Mouse (Mus musculus) ovary, postnatal 10 days (tissue): ENCODE data around the gene Syt15.
"Not testable (repeated sequence)": the region's sequence is repeated elsewhere in the genome, so short reads cannot be mapped to it uniquely, and the experiment has no call there.

Experiments used
- DNase-seq: peaks from one replicate; pipeline ENCODE4 v3.0.0; 2022; ENCODE audit warnings: low spot score

Gene Syt15

DNA sequence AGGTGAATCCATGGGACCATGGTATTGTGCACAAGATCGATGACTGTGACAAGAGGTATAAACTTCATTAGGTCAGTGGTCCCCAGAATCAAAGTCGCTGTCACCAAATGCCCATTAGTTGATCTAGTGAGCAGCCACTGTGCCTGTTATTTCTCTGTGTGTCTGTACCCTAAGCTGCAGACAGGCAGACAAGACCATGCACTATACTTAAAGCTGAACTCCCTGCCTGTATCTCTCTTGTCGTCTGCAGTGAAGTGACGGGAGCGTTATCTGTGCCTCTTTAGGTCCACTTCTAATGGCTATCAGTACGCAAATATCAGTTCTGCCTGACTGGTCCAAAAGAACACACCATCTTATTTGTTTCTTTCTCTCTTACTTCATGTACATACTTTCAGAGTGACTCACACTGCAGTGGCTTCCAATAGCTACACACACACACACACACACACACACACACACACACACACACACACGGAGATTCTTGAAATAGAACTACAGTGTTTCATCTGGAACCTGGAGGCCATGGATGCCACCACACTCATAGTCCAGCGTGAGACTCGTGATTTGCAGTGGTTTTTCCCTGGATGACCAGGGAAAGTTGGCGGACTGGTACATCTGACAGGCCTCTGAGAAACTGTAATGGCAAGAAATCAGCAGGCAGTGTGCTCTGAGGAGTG, 9.6 kb downstream of the Syt15 start:
- DNase-seq = no peak

DNA sequence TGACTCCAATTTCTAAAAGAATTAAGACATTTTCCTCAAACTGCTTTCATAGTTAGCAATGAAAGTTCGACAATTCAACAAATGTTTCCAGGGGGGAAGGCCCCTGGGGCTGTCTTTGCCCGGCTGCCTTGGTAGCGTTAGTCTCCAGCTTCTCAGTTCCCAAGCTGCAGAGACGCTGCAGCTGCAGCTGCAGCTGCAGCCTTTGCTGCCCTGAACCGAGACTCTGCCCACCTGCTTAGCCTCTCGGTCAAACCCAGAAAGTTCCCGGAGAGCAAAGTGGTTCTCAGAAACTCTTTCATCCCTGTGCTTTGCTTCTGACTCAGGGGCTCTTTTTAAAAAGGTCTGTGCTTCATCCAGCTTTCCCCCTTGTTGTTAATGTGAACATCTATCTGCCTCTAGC, 12.9 kb downstream of the Syt15 start:
- no peak for DNase-seq

DNA sequence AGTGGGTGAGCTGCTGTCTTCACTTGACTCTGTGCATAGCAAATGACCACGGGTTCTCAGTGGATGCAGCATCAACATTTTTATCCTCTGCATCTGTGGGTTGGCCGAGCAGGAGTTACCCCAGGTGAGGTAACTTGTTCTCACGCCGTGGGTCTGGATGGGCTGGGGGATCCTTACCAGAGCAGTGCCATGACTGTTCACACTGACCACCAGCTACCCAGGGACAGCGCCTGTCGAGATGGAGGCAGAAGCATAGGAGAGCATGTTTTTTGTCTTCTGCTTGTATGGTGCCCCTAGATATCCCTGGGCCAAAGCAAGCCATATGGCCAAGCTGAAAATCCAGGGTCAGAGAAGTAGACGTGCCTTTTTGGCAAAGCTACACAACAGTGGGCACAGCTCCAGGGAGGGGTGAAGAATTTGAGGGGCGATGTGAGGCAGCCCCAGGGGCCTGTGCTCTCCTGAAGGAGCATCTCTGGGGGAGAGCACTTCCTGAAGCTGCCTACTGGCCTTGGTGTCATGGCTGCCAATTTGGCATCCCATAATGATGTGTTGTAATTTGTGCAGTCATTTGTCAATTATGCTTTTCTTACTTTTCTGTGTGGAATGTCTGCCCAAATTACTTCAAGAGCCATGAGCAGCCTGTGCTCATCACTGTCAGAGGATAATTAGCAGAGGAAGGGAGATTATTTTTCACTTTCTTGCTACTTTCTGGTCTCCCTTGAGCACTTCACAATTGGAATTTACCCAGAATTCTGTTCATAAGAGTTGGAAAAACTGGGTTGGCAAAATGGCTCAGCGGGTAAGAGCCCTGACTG, 13.7 kb downstream of the Syt15 start:
- no peak for DNase-seq

DNA sequence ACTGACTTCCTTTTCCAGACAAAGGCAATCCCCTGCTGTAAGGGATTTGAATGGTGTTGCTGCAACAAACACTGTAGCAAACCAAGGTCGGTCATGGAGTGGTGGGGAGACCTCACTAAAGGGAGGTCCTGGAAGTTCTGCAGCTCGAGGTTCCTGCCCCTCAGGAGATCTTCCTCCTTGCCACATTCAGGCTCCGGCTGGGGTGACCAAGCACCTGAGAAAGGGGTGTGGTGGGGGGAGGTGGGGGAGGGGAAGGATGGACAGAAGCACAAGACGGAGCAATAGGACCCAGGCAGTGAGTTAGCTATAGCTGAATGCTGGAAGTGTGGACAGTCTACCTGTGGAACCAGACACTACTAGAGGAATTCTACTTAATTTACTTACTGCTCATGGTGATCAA, 14.5 kb downstream of the Syt15 start:
- no peak for DNase-seq

DNA sequence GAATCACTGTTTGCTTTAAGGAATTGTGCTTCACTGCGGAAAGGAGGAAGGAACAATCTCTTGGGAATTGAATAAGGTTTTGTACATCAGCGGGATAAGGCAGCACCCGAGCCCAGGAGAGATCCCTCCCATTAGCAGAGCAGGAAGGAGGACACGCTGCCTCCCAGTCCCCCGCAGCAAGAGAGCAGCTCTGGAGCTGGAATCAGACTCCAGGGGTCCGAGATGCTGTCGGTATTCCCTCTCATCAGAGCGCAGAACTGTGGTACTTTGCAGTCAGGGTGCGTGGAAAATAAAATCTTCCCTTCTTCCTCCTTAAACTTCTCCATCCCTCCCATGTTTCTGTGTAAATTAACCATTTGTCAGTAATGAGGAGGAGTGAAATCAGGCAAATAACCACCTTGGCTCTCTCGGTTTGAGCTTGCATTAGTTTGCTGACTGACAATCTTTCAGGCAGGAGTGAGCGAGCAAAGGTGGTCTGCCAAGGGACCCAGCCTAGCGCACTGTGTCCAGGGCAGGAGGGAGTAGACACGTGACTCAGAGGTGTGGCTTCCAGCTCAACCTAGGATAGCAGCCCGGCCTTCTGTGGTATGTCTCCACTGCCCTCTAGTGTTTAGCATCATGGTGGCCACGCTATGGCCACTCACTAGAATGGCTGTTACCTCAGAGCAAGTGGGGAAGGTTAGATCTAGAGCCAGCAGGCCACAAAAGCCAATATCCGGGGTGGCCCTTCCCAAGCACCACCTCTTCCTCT, 15.4 kb downstream of the Syt15 start:
- no peak for DNase-seq

DNA sequence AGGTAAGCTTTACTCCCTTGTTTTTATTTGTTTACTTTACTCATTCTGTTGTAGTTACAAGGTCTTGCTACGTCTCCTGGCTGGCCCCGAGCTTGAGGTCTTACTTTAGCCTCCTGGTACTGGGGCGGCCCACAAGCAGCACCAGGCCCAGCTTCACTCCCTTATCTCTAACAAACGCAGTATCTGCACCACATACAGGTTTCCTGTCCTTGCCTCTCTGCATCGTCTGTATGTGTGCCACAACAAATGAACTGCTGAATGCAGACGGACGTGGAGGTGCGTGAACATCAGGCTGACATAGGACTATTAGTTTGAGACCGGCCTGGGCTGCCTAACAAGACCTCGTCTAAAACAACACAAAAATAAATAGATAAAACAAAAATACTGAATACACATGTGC, 20.9 kb downstream of the Syt15 start:
- no peak for DNase-seq

DNA sequence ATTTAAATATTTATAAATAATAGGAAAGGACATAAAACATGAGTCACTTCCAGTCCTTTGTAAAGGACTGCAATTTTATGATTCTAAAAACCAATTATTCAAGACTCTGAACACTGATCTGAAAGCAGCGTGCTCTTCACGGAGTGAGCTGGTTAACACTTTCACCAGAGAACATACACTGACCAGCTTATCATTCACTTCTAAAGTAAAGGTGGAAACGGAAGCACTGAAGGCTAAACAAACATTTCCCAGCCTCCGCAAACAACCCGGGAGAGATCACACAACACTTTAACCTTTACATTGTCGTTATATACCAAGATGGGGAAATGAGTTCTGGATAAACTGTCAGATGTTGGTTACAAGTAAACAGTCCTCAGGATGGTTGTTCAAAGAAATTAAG, 21.3 kb downstream of the Syt15 start:
- DNase-seq = no peak

DNA sequence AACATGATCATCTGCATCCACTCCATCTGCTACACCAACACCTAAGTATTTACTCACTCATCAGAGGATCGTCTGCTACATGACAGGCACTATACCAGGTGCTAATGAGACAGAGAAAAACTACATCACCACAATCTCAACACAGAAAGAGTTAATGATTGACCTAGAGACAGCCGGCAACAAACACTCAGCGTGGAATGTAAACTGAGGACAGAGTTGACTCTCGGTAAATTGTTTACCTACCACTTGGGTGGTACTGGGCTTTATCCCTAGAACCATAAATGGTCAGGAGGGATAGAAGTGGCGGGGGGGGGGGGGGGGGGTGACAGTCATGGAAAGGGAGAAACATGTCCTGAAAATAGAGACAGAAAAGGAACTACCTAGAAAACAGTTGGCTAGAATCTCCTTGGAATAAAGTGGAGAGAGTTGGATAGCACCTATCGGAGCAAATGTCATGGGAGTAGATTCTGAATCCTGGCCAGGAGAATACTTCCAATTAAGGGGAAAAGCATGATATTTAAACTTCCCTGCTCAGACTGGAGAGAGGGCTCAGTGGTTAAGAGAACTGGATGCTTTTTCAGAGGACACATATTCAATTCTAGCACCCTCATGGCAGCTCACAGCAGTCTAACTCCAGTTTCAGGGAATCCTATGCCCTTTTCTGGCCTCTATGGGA, 33.2 kb downstream of the Syt15 start:
- no peak for DNase-seq

DNA sequence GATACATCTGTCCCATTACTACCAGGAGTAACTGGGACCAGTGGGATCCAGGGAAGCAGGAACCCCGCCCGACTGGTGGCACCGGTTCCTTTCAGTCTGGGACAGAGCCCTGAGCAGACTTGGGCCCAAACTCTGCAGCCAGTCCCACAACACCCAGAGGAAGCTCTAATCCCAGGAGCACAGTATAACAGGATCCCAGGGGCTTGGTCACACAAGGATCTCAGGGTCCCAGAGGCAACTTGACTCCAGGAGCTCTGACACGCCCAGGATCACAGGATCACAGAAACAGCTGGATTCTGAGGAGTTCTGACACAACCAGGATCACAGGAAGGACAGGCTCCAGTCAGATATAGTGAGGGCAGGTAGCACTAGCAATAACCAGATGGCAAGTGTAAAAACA, 33.9 kb downstream of the Syt15 start:
- DNase-seq = no peak

DNA sequence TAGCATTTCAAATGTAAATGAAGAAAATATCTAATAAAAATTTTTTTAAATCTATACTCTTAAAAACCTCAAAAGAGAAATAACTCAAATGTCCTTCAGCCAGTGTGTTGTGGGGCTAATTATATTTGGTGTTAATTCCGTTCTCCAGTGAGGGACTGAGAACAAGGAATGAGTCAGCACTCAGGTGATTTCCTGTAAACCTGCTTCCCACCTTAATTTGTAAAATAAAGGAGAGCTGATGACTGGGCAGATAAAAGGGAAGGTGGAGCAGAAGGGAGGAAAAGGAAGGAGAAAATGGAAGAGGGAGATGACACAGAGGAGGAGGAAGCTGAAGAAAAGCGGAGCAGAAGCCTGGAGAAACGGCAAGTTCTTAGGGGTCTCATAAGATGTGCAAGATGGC, 39.1 kb downstream of the Syt15 start:
- DNase-seq = not testable (repeated sequence)

DNA sequence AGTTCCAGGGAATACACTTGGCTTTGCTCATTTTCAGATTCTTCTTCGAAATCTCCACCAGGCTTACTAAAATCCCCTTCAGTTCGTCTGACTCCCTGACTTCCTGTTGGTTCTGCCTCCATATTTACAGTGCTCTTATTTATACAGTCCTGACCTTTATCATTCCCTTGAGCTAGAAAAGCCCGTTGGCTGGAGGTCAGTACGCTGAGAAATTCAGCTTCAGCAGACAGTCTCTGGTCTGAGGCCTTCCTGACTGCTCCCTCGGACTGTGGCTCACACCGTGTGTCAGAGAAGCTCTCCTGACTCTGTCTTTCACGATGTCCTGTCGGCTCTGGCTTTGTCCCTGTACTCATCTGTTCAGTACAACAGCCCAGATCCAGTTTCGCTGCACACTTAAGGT, 48.7 kb downstream of the Syt15 start:
- no peak for DNase-seq

DNA sequence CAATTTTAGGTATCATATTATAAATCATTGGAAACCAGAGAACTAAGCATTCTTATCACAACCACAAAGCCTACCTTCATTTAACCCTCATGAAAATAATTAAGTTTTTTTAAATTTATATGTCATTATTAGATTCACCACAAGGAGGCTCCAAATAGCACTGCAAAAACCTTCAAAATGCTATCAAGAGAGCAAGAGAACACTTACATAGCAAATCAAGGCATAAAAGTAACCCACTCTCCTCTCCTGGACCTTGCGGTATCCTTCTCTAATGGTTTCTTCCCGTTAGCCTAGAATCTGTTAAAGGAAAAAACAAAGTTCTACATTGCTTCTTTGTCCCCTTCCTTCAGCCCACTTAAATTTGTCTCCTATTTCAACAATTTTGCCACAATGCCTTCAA, 53.9 kb downstream of the Syt15 start:
- DNase-seq = no peak

DNA sequence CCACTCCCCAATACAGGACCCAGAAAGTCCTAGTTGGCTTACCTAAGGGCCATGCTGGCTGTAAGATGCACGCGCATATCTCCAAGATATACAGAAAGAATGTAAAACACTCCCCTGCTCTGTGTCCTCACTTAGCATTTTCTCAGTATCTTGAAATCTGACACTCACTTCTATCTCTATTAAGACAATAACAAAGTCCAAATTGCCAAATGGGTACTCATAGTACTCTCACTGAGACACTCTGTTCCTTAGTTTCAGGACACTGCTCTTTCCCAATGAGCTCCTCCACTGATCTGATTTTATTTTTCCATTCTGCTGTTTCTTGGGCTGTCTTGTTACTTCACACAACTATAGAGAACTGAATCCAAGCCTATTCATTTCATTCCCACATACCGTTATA, 54.7 kb downstream of the Syt15 start:
- DNase-seq = no peak

DNA sequence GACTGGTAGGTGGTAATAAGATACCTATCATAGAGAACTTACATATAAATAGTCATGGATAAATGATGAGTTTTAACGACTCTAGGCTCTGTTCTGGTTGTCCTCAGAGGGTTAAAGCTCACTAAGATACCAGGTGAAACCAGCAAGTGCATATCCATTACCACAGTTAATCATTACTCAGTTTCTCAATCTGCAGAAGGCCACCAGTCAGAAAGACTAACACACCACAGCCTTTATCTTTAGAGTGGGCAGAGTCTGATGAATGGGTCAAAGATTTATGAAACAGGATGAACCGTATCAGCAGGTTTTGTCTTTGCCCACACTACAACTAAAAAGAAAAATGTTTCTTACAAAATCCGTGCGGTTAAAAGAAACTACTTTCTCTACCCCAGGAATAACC, 55.8 kb downstream of the Syt15 start:
- DNase-seq = no peak

DNA sequence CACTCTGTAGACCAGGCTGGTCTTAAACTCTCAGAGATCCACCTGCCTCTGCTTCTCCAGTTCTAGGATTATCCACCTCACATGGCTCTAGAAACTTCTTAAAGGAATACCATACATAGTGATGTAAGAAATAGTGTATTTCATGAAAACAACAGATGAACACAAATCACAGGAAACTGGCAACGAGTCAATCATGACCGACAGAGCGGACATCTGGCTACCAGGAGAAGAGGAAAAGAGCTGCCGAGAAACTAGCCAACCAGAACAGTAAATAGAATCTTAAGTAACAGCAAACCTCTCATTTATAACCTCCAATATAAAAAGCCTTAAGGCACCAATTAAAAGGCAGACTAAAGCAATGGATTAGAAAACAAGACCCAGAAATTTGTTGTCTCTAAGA, 60.3 kb downstream of the Syt15 start:
- DNase-seq = no peak
